Mouse (Mus musculus) G1E (cell line): ENCODE data around the gene 4931428L18Rik. TPM values are rescaled to one million over a fixed set of nuclear protein-coding genes. Genes with fewer than 3 reads are reported as not detected.

Source experiments
- ATAC-seq: 2 replicates; pipeline ENCODE4 v1.8.0; 2016; ENCODE audit warnings: mild to moderate bottlenecking; ENCODE audit not compliant: insufficient number of reproducible peaks, poor library complexity, low FRiP score, severe bottlenecking; ENCODE audit errors: extremely low read depth
- DNase-seq: peaks from one replicate; pipeline ENCODE4 v3.0.0; 2012; ENCODE audit warnings: low spot score
- H3K27me3 ChIP-seq: 2 replicates; pipeline ENCODE4 v1.6.1; 2012; ENCODE audit warnings: mild to moderate bottlenecking, low read length, inconsistent platforms; ENCODE audit not compliant: insufficient read depth
- H3K36me3 ChIP-seq: replicated peaks from 2 replicates; pipeline ENCODE3; 2012; ENCODE audit warnings: mild to moderate bottlenecking, inconsistent platforms
- H3K4me1 ChIP-seq: 2 replicates; pipeline ENCODE4 v1.6.1; 2012; ENCODE audit warnings: low read depth, low read length, inconsistent platforms, mixed read lengths; ENCODE audit not compliant: insufficient read depth
- H3K4me3 ChIP-seq: 2 replicates; pipeline ENCODE4 v1.5.1; 2012; ENCODE audit warnings: low read depth, mild to moderate bottlenecking, inconsistent platforms, low read length, moderate library complexity, mixed read lengths
- H3K9me3 ChIP-seq: replicated peaks from 2 replicates; pipeline ENCODE4 v1.6.1; 2012; ENCODE audit warnings: inconsistent platforms
- CTCF ChIP-seq: IDR thresholded peaks from 2 replicates; pipeline ENCODE4 v1.5.1; 2012; ENCODE audit warnings: low read depth, low read length, inconsistent platforms, mixed read lengths
- GATA1 ChIP-seq: IDR thresholded peaks from 2 replicates; pipeline ENCODE4 v1.6.1; 2012; ENCODE audit warnings: borderline replicate concordance, low read length, inconsistent platforms, mixed read lengths
- GATA2 ChIP-seq: IDR thresholded peaks from 2 replicates; pipeline ENCODE4 v1.6.1; 2012; ENCODE audit warnings: low read depth, low read length, inconsistent platforms, borderline replicate concordance
- POLR2AphosphoS5 ChIP-seq: IDR thresholded peaks from 2 replicates; pipeline ENCODE4 v1.6.1; 2012; ENCODE audit warnings: low read depth, low read length, inconsistent platforms; ENCODE audit not compliant: insufficient replicate concordance
- TAL1 ChIP-seq: conservative IDR thresholded peaks from 2 replicates; pipeline ENCODE4 v1.6.1; 2012; ENCODE audit warnings: low read depth, low read length, inconsistent platforms, mixed read lengths
- polyA plus RNA-seq: library from polyadenylated mRNA; stranded (reverse); fragments of >175 nt; gene quantifications from 2 replicates; pipeline ENCODE4 v1.2.3, GENCODE M21; 2012
- total RNA-seq, 2 experiments: library from RNA; stranded (forward) in 1 of 2; stranded (reverse) in 1 of 2; fragments of 200-1000 nt in 1 of 2; fragments of >200 nt in 1 of 2; fragmentation: Nextera tagmentation in 1 of 2; gene quantifications; 2 replicates each; pipeline ENCODE4 v1.2.3; 2014 to 2017

4931428L18Rik gene
- total RNA-seq (2014; fragmentation: Nextera tagmentation) (not detected in 2 replicates), total RNA-seq (2017) (0.12 and 0.38 TPM in 2 replicates), polyA plus RNA-seq (not detected in 2 replicates)

DNA sequence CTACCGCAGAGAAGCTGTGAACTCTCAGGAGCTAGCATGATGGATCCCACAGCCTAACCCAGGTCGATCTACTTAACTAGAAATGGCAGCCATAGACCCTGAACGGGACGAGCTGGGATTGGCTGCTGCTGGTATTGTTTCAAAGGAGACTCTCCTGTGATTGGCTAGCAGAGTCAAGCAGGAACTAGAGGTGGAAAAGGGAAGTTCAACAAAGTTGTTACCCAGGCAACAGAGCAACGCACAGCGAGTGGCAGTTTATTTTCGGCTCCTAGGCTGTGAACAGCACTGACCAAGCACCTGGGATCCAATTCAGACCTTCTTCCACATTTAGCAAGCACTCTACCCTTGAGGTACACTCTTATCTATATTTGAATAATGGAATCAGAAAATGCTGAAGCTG lies at the start of gene 4931428L18Rik, which contains the start of gene Pih1d3:
4931428L18Rik (minus strand) TSS at position 121 of the 400 bp plus-strand sequence.
Pih1d3 (plus strand) TSS at position 275 of the 400 bp plus-strand sequence.
- no peaks in the 10 kb centered on the region for H3K27me3 ChIP-seq
- H3K36me3 ChIP-seq, result no peaks in the 10 kb centered on the region
- TF ChIP-seq GATA2 (no peak), POLR2AphosphoS5 (no peak), CTCF (no peak), GATA1 (no peak), TAL1 (no peak)
- no peak for DNase-seq
- H3K9me3 ChIP-seq, result no peaks in the 10 kb centered on the region
- H3K4me1 ChIP-seq, result no peaks in the 10 kb centered on the region
- no peak within 1 kb of the TSS for H3K4me3 ChIP-seq
- no peak for ATAC-seq

- H3K9me3 ChIP-seq, result no peaks in the 10 kb centered on the region
- H3K4me1 ChIP-seq, result no peaks in the 10 kb centered on the region
- DNase-seq (no peak), ATAC-seq (no peak)
- no peak overlapping the region for H3K4me3 ChIP-seq
- H3K27me3 ChIP-seq, result no peaks in the 10 kb centered on the region
- TF ChIP-seq TAL1 (no peak), GATA2 (no peak), POLR2AphosphoS5 (no peak), CTCF (no peak), GATA1 (no peak)
- no peaks in the 10 kb centered on the region for H3K36me3 ChIP-seq
Measured at GRCm38 (mm10) chr1:31260218-31260923, 37.9 kb upstream of the 4931428L18Rik start.

DNA sequence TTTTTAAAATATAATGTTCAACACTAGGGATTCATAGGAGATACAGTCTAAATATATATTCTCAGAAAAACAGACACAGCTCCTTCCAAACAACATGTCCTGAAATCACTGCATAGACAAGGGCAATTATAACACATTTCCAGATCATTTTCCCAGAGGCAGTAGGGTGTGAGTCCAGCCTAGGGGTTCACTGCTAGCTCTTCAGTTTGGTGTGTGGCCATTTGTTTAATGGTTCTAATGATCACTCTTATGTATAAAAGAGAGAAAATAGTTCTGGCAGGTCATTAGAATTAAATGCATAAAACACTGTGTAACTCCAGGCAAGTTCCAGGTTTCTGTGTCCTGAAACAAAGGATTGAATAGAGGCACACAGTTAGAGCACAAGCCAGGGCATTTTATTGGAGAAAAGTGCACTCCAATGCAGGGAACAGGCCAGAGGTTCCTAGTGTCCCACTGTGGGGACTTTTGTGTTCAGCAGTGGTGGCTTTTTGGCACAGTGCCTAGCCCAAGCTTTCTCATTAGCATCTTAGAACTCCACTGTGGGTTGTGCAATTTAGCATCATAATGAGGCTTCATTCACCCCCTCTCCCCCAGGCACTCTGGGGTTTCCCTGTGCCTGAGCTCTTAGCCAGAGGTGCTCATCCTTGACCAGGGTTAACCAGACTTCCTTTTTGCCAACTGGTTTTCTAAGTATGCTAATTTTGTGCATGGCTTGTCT lies 11.0 kb upstream of the 4931428L18Rik start:
- ATAC-seq, result no peak
- no peak for DNase-seq
- Histone ChIP-seq H3K27me3 (no peaks in the 10 kb centered on the region), H3K9me3 (no peaks in the 10 kb centered on the region), H3K4me1 (no peaks in the 10 kb centered on the region), H3K4me3 (no peak overlapping the region), H3K36me3 (no peaks in the 10 kb centered on the region)
- TF ChIP-seq GATA2 (no peak), GATA1 (no peak), TAL1 (no peak), CTCF (no peak), POLR2AphosphoS5 (no peak)

- Histone ChIP-seq H3K4me3 (no peak overlapping the region), H3K36me3 (no peaks in the 10 kb centered on the region), H3K9me3 (no peaks in the 10 kb centered on the region), H3K27me3 (no peaks in the 10 kb centered on the region), H3K4me1 (no peaks in the 10 kb centered on the region)
- TF ChIP-seq TAL1, result no peak
- TF ChIP-seq GATA2, result no peak
- no peak for TF ChIP-seq GATA1
- TF ChIP-seq CTCF, result no peak
- no peak for TF ChIP-seq POLR2AphosphoS5
- ATAC-seq, result no peak
- no peak for DNase-seq
Measured at GRCm38 (mm10) chr1:31220599-31221250, 1.8 kb downstream of the 4931428L18Rik start.

- no peaks in the 10 kb centered on the region for H3K27me3 ChIP-seq
- no peak for ATAC-seq
- DNase-seq, result no peak
- no peaks in the 10 kb centered on the region for H3K36me3 ChIP-seq
- no peaks in the 10 kb centered on the region for H3K4me1 ChIP-seq
- TF ChIP-seq CTCF (no peak), POLR2AphosphoS5 (no peak), TAL1 (no peak), GATA1 (no peak), GATA2 (no peak)
- no peak overlapping the region for H3K4me3 ChIP-seq
- no peaks in the 10 kb centered on the region for H3K9me3 ChIP-seq
Measured at GRCm38 (mm10) chr1:31214831-31215230, 7.7 kb downstream of the 4931428L18Rik start.
